8 mouse cellular contexts compared by ENCODE assay signal in the genomic region with DNA sequence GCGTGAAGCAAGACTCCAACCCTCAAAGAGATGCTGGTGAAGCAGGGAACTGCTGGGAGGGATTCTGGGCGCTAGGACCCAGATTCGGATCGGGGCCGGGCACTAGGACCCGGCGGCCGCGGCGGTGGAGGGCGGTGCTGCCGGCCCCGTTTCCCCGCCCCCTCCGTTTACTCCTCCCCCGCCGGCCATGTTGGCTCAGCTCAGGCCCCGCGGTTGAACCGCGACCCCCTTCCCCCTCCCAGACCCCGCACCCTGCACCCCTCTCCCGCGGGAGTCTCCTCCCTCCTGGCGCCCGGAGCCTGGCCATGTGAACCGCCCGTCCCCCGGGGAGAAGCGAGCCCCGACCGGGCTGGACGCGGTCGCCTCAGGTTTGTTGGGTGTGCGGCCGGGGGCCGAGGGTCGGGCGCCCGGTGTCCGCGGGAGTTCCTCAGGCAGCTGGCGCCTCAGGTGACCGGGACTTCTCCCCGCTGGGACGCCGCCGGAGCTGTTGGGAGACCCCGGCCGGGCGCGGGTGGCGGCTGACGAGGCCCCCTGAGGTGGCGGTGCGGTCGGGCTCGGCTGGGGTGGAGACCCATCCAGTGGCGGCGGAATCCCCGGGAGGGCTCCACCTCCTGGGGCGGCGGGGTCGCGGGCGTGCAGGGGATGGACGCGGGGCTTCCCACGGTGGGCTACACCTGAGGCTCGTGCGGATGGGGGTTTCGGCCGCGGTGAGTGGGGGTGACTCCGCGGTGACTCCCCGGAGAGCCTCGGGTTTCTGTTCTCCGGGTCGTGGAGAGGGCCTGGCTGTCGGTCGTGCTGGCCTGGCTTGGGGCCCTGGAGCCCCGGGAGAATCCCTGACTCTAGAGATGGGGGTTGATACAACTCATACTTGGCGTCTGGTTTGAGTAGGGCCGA. TPM values are rescaled to one million over a fixed set of nuclear protein-coding genes. Genes with fewer than 3 reads are reported as not detected.
DNase-seq lines count a peak whose midpoint lies in the region; ATAC-seq lines count a peak whose summit lies in the region.

No protein-coding gene starts in this region.

- peak overlapping the region; percentile 89 for H3K9ac ChIP-seq in hindbrain, embryonic 11.5 days (ENCODE audit: low read depth, low read length)

- H3K4me3 ChIP-seq in hindbrain, embryonic 11.5 days (ENCODE audit: low read depth, low read length), result peak overlapping the region; percentile 100
- peak overlapping the region; percentile 79 for H3K4me3 ChIP-seq in macrophage (ENCODE audit: inconsistent target)

- peak overlapping the region; percentile 77 for H3K27ac ChIP-seq in hindbrain, embryonic 11.5 days (ENCODE audit: low read depth, low read length)
- H3K27ac ChIP-seq in macrophage, result peak overlapping the region; percentile 51

- H3K27me3 ChIP-seq in hindbrain, embryonic 11.5 days (ENCODE audit: control insufficient read depth, insufficient read depth, low read length), result no peaks in the 10 kb centered on the region

- H3K4me2 ChIP-seq in hindbrain, embryonic 11.5 days (replicated peaks; ENCODE audit: low read depth, low read length), result peak overlapping the region; percentile 54

- ATAC-seq in frontal cortex, adult (ENCODE audit: low TSS enrichment), result peak; percentile 58
- peak; percentile 71 for ATAC-seq in hindbrain, embryonic 11.5 days (ENCODE audit: low FRiP score)

- peak; percentile 95 for DNase-seq in NIH3T3 (ENCODE audit: low read depth)
- DNase-seq in cerebellum, adult 8-10 months, result peak; percentile 74
- peak; percentile 96 for DNase-seq in hindbrain, embryonic 11.5 days (ENCODE audit: low spot score)
- DNase-seq in layer of hippocampus, postnatal 25 days (ENCODE audit: extremely low spot score in 1 of 2, low spot score in 1 of 2), result peak; percentile 64 to 80
- peak; percentile 91 for DNase-seq in right cerebral cortex, adult 18-20 months
- peak; percentile 65 for DNase-seq in urinary bladder, adult 2 months (ENCODE audit: low spot score)

- H3K4me1 ChIP-seq in hindbrain, embryonic 11.5 days (replicated peaks; ENCODE audit: control insufficient read depth, insufficient read depth, low read length), result peaks cover 13% of the 10 kb centered on the region

- no peaks in the 10 kb centered on the region for H3K9me3 ChIP-seq in hindbrain, embryonic 11.5 days (ENCODE audit: control insufficient read depth, low read length)

- no peaks in the 10 kb centered on the region for H3K36me3 ChIP-seq in hindbrain, embryonic 11.5 days (ENCODE audit: control insufficient read depth, insufficient read depth, low read length)
- H3K36me3 ChIP-seq in macrophage (ENCODE audit: inconsistent target), result no peaks in the 10 kb centered on the region

- peaks cover 76% of the 10 kb centered on the region for H3K79me2 ChIP-seq in macrophage (ENCODE audit: inconsistent target)

- WGBS in hindbrain, embryonic 11.5 days, result under 1% methylated on average over 74 of the region's 86 CpGs
- under 1% methylated on average over 66 of the region's 86 CpGs for WGBS in macrophage (ENCODE audit: missing documents)

RNA-seq across cellular contexts. Expression of gene Baz2a, which starts 5.6 kb away (rescaled TPM):
- polyA plus RNA-seq in hindbrain, embryonic 11.5 days (2014; fragmentation: Nextera tagmentation; extraction: Ambion mirVana), result 20.0 and 37.6 TPM in 2 replicates
- total RNA-seq in layer of hippocampus, postnatal 25 days (2021), result 10 to 100 TPM; 32.2 to 42.5 TPM
- total RNA-seq in macrophage (2018; cell fraction: chromatin; rRNA removed), result 100 to 1,000 TPM in 21 of 26 experiments, 10 to 100 TPM in 5; 64.2 to 241 (median 179) TPM
- total RNA-seq in macrophage (2018; cell fraction: cytosol; rRNA removed), result 10 to 100 TPM; 23.9 to 57.1 (median 44.1) TPM
- 100 to 1,000 TPM in 15 of 26 experiments, 10 to 100 TPM in 11; 54.2 to 152 (median 102) TPM for total RNA-seq in macrophage (2018; cell fraction: nucleus; rRNA removed)
- polyA plus RNA-seq in macrophage (2018), result 20.2 to 33.8 TPM (median 31.2 TPM) in 3 replicates
- 29.1 and 31.5 TPM in 2 replicates for polyA plus RNA-seq in urinary bladder, adult 2 months (2012; rRNA removed)

RNA-seq across cellular contexts. Expression of gene Atp5b, which starts 13.9 kb away (rescaled TPM):
- polyA plus RNA-seq in hindbrain, embryonic 11.5 days (2014; fragmentation: Nextera tagmentation; extraction: Ambion mirVana), result 2,416 and 2,461 TPM in 2 replicates
- total RNA-seq in layer of hippocampus, postnatal 25 days (2021), result 1,000 to 10,000 TPM; 1,588 to 1,852 TPM
- total RNA-seq in macrophage (2018; cell fraction: chromatin; rRNA removed), result 100 to 1,000 TPM; 115 to 422 (median 284) TPM
- total RNA-seq in macrophage (2018; cell fraction: cytosol; rRNA removed), result 100 to 1,000 TPM; 573 to 964 (median 692) TPM
- total RNA-seq in macrophage (2018; cell fraction: nucleus; rRNA removed), result 100 to 1,000 TPM; 137 to 411 (median 296) TPM
- polyA plus RNA-seq in macrophage (2018), result 455 to 1,015 TPM (median 549 TPM) in 3 replicates
- polyA plus RNA-seq in urinary bladder, adult 2 months (2012; rRNA removed), result 1,011 and 1,131 TPM in 2 replicates

RNA-seq across cellular contexts. Expression of gene Ptges3, which starts 38.2 kb away (rescaled TPM):
- 590 and 626 TPM in 2 replicates for polyA plus RNA-seq in hindbrain, embryonic 11.5 days (2014; fragmentation: Nextera tagmentation; extraction: Ambion mirVana)
- 100 to 1,000 TPM; 134 to 145 TPM for total RNA-seq in layer of hippocampus, postnatal 25 days (2021)
- total RNA-seq in macrophage (2018; cell fraction: chromatin; rRNA removed), result 10 to 100 TPM; 20.4 to 59.5 (median 32.0) TPM
- 100 to 1,000 TPM; 104 to 143 (median 120) TPM for total RNA-seq in macrophage (2018; cell fraction: cytosol; rRNA removed)
- total RNA-seq in macrophage (2018; cell fraction: nucleus; rRNA removed), result 10 to 100 TPM; 32.1 to 91.0 (median 51.0) TPM
- polyA plus RNA-seq in macrophage (2018), result 66.7 to 167 TPM (median 80.1 TPM) in 3 replicates
- 72.0 and 90.7 TPM in 2 replicates for polyA plus RNA-seq in urinary bladder, adult 2 months (2012; rRNA removed)

Comparison
In these comparisons a context has a peak if more than half of its experiments do, and no peak if none do; other contexts are left out.
1. Peak in every context shown above with its lines: DNase-seq, ATAC-seq, H3K4me3 ChIP-seq and H3K27ac ChIP-seq.